Mouse (Mus musculus): ENCODE measurements around the gene Pcsk5.

The Pcsk5 gene

DNA sequence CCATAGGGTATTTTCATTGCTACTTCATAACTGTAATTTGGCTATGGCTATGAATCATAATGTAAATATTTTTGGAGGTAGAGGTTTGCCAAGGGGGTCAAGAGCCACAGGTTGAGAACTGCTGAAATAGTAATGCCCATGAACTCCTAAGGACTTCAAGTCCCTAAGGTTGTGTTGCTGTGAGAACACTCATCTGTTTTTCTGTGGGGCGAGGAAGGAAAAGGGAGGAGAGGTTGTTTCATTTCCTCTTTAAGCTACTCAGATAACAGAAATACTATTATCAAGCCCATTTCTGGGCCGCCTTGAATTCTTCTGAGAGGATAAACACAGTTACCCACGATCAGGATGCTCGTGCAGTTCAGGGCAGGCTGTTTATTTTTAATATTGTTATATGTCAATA lies 440.6 kb downstream of the Pcsk5 start:
- no peak for DNase-seq (ENCODE audit: low spot score in 2 of 2)

DNA sequence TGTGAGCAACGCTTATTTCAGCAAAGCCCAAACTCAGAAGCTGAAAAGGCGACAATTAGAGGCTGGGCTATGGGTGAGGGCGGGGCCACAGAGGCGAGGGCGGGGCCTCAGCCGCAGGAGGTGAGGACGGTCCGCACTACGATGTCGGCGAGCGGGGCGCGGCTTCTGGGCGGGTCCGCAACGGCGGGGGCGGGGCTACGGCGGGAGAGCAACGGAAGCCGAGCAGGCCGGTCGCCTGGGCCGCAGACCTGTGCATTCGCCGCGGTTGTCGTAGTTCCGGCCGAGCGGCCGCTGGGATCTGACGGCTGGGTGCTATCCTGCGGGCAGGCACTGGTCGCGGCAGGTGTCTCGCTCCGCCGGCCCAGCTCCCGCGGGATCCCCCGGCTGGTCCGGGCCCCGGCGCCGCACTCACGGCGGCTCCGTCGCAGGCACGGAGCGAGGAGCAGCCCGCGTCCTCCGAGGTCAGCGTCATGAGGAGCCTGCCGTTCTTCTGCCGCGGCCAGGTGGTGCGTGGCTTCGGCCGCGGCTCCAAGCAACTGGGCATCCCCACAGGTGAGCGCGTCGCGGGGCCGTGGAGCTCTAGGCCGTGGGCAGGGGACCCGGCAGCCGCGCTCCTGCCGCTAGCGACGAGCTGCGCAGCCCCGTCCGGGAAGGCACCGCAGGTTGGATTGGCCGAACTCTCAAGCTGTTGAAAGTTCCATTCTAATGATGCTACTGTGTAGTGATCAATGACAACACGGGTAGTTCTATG lies 443.4 kb downstream of the Pcsk5 start, which contains the start of gene Rfk:
Gene Rfk, plus strand, starts transcription at position 203 of the 751 bp plus-strand sequence.
- DNase-seq (ENCODE audit: low spot score in 2 of 2), result peak; percentile 93 to 94

DNA sequence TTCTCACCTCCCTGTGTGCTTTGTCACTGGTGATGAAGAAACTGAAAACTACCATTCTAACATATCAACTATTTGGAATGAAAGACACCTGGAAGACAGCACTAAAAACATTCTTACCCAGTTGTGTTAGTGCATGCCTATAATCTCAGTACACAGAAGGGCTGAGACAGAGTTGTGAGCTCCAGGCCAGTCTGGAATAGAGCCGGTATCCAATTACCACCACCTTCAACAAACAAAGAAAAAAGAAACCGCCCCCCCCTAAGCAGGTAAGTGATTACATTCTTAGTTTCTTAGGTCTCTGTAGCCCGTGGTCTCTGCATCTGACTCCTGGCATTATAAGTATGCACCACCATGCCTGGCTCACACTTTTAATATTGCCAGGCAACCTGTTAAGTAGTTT lies 444.6 kb downstream of the Pcsk5 start:
- no peak for DNase-seq (ENCODE audit: low spot score in 2 of 2)

DNA sequence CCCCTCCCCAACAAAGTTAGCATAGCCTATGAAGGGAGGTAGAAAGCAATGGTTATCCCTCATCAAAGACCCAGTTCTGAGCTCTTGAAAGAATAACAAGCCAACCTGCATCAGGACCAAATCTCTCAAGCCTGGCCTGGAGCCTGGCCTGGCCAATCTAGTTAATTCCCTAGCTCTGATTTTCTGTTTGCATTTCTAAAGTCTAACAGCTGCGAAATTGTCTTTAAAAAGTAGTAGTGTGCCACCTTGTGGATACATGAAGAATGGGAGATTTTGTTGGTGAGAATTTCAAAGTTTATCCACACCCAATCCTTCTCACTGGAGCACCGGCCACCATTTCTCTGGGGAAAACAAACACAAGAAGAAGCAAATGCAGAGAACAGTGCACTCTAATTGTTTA lies 449.0 kb downstream of the Pcsk5 start:
- no peak for DNase-seq (ENCODE audit: low spot score in 2 of 2)

DNA sequence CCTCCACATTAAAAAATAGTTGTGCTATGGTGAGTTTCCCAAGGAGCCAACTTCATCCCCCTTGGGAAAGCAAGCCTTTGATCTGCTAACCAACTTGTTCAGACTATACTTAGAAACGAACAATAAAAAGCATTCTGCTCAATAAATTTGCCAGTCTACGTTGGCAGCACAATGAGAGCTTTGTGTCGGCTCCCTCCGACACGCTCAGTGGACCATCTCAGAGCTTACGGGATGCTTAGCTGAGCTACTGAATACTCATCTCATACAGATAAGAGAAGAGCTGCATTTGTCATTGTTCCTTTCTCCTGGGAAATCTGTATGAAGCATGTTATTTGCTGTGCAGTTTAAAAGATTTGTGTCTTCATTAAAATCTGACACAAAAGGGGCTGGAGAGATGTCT lies 451.0 kb downstream of the Pcsk5 start:
- DNase-seq (ENCODE audit: low spot score in 2 of 2), result no peak

DNA sequence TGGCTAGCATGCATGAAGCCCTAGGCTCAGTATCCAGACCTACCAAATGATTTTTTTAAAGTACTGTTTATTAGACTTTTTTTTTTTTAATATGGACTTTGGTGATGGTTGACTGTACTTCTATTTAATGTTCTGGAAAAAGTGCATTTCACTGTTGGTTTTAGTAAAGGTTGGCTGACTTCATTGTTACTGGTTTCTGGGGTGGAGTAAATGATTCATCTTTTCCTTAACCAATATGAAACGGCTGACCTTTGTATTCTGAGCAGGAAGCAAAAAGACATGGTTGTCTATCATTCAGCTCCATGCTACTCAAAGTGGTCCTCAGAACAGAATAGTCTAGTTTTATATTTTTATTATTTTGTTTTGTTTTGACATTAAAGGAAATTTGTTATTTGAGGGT lies 452.0 kb downstream of the Pcsk5 start:
- no peak for DNase-seq (ENCODE audit: low spot score in 2 of 2)

DNA sequence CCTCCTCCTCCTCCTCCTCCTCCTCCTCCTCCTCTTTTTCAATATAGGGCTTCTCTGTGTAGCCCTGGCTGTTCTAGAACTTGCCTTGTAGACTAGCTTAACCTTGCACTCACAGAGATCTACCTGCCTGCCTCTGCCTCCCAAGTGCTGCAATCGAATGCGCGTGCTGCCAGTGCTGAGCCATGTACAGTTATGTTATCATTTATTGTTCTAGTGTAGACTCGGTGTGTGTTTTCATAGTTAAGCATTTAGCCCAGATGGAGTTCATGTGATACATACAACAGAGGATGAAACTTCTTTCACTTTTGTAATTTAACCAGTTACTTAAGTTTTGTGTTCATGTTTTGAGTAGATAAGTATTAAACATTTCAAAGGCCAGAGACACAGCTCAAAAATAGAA lies 452.4 kb downstream of the Pcsk5 start:
- DNase-seq (ENCODE audit: low spot score in 2 of 2), result no peak

DNA sequence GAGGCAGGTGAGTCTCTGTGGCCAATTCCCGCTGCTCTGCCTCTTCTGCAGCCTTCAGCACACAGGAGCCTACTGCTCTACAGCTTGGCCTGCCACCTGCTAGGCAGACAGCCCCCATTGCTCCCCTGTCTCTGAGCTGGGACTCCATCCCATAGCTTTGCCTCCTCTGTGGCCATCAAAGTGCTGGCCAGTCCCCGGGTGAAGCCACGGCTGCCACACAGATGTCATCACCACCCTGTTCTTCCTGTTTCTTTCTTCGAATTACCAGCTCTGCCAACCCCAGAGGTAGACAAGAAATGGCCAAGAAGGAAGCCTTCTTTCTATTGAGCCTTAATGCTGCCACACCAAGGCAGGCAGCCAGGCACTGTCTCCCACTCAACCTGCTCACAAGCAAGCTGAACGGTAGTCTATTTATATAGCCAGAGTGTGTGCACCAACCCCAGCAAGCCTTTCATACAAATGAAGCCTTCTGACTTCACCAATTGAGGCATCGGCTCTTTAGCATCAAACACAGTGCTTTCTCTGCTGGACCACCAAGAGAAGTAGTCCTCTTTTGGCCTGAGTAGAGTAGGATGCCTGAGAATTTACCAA lies 454.5 kb downstream of the Pcsk5 start:
- no peak for DNase-seq (ENCODE audit: low spot score in 2 of 2)

Data from spleen, postnatal 14 days (tissue).